Mouse (Mus musculus) adrenal gland, postnatal 10 days (tissue): ENCODE measurements at regions not wholly inside any gene's neighbourhood (a gene's known extent, or its start where the extent isn't known, plus 50 kb on each side); places are given as distances from the start of the nearest gene placed in this dataset. TPM values are rescaled to one million over a fixed set of nuclear protein-coding genes. Genes with fewer than 3 reads are reported as not detected.

ENCODE experiments used
- DNase-seq: peaks from one replicate; pipeline ENCODE4 v3.0.0; 2021; ENCODE audit warnings: mixed read lengths
- microRNA-seq: library from miRNA; unstranded; fragments of <30 nt; microRNA quantifications from one replicate; pipeline ENCODE4 v1.2.0, GENCODE M21; 2021

DNA sequence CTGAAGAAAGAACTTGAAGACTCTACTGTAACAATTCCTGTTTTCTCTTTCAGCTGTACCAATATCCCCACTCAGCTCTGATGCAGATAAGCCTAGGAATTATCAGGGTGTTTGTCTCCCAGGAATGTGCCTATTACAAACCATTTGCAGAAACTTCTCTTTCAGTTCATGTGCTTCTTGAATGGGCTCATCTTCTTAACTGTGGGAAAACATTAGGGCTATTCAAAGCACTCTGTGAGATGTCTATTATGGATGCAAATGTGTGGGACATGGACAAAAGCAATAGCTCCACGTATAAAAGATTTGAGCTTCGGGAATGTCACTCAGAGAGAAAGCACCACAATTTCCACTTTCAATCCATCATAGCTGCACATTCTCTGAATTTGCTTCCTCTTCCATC, 659.0 kb downstream of the Utrn start:
- no peak for DNase-seq

DNA sequence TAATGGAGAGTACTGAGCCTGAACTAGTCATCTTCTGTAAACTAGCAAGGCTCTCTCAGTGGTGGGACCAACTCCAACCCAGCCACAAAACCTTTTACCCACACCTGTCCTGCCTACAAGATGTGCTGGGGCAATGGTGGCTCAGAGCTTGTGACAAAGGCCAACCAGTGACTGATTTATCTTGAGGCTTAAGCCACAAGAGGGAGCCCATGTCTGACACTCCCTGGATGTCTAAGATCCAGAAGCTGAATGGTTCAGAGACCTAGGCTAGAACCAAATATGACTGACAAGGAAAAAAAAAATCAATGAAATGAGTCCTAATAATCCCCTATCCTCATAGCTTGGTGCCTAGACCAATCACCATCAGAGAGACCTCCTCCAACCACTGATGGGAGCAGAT, 650.3 kb downstream of the Utrn start:
- peak; percentile 20 for DNase-seq

DNA sequence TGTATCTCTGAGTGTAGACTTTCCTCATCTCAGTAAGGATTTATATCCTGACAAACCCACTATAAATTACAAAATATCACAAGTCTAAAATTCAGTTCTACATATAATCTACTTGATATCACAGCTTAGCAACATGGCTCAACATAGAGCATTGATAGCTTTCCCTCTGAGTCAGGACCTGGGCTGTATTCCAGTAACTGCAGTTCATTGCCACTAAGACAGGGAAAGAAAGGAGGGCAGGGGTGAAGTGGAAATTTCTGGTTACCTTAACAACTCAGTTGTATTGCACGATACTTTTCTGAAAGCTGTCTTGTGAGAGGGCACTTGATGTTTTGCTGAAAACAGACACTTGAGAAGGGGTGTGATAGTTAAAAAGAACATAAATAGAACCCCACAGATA, 635.0 kb downstream of the Utrn start:
- peak; percentile 54 for DNase-seq

DNA sequence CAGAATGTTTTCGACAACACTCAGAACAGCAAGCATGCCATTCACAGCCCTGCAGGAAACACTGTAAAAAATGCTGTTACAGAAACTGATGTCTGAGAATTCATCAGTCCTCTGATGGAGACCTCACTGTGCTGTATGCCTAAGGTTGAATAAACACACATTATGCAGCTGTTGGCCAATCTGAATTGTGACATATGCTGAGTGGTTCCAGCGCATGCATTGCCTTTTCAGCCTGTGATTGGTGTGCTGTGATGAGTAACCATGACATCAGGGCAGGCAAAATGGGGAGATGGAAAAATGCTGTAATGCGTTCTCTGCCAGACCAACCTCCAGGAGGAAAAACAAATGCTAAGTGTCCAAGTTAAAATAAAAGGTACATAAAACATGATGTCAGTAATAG, 620.3 kb downstream of the Utrn start:
- no peak for DNase-seq

DNA sequence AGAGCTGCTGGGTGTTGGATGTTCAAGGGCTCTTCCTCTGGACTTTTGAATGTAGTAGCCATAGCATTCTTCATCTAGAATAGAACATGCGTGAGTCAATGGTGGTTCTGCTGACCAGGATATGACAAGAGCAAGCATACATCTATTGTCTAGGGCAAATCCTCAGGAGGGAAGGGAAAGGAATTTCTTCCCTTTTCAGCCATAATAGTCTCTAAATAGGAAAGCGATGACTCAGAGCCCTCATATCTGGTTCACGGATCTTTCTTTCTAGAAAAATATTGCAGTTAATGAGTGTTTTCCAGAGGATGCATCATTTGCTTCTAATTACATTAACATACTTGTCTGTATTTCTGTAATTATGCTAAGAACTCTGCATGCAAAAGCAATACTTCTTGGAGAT, 615.9 kb downstream of the Utrn start:
- no peak for DNase-seq

DNA sequence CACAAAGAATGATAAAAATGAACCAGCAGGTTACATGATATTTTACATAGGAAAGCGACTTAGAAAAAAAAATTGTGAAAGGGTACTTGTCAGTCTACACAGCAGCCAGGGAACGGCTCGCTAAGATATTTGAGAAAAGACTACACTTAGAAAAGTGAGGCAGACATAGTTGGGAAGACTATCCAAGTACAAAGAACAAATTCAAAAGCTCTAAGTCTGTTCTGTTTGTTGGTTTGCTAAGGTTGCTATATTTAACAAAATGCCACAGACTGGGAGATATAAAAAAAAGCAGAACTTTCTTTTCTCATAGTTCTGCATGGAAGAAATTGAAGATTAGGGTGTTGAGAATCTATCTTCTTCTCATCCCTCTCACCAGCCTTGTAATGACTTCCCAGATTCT, 583.5 kb downstream of the Utrn start:
- DNase-seq, result no peak

DNA sequence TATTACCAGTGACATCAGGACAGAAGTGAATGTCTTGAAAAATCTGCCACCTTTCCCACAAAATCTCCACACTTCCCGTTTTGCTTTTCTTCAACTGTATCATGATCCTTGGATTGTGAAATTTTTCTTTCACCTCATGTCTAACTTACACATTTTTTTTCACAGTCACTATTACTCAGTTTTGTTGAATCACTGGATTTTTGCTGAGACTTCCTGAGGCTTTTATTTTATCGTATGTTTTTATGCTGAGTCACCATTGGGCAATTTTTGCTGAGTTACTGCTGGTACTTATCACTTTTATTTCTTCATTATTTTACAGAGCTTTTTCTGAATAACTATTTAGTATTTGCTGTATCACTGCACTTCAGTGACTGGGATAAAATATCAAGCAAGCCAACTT, 570.3 kb downstream of the Utrn start:
- DNase-seq, result no peak

DNA sequence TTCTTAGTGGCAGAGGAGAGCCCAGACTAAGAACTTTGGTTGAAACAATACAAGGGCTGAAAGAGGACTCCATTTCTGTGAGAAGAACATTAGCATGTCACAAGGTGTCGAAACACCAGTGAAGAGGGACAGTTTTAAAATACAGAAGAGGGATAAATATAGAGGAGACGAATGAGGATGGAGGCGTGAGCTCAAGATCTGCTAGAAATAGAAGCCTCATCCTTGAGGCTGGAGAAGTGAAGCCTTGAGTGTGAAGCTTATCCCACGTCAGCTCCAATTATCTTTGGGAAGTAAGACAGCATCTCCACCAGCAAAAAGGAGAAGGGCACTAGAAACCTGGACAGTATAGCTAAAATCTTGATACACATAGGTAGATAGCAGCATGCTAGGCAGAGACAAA, 566.8 kb downstream of the Utrn start:
- no peak for DNase-seq

DNA sequence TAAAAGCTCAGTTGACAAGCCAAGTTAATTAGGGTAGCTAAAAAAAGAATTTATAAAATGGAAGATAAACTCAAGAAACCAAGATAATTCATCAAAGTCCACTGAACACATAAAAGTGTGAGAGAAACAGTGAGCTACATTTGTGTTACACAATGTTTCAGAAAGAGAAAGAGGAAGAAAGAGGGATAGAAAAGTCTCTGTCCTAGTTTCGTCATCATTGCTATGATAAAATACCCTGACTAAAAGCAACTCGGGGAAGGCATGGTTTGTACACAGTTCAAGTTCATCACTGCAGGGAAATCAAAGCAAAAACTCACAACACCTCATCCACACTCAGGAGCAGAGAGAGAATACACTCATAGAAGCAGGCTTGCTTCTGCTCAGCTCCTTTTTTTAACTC, 548.9 kb downstream of the Utrn start:
- DNase-seq, result no peak

Small RNAs in the stretch of these regions (microRNA-seq; reads per million reads assigned to microRNA genes)
- not detected for gene Gm22194
